Mouse (Mus musculus) cerebellum, adult 11 months (tissue): ENCODE measurements around the gene Ksr2.
A peak's percentile ranks its signal among the peaks of the same experiment; 100 is the strongest.
"Not testable (repeated sequence)": the region's sequence is repeated elsewhere in the genome, so short reads cannot be mapped to it uniquely, and the experiment has no call there.

Experiments
- DNase-seq: peaks from one replicate; pipeline ENCODE4 v3.0.0; 2022

The Ksr2 gene

GRCm38 (mm10) chr5:117546694-117547268 is 133.0 kb downstream of the Ksr2 start:
- no peak for DNase-seq

GRCm38 (mm10) chr5:117550992-117551391 is 137.2 kb downstream of the Ksr2 start:
- DNase-seq = no peak

GRCm38 (mm10) chr5:117552096-117552495 is 138.3 kb downstream of the Ksr2 start:
- no peak for DNase-seq

- DNase-seq = no peak
Measured at GRCm38 (mm10) chr5:117554505-117554904, 140.7 kb downstream of the Ksr2 start.

GRCm38 (mm10) chr5:117556570-117556969 is 142.8 kb downstream of the Ksr2 start:
- DNase-seq = peak; percentile 75

GRCm38 (mm10) chr5:117561080-117561479 is 147.3 kb downstream of the Ksr2 start:
- DNase-seq = no peak

- no peak for DNase-seq
Measured at GRCm38 (mm10) chr5:117566051-117566665, 152.4 kb downstream of the Ksr2 start.

GRCm38 (mm10) chr5:117569190-117569795 is 155.5 kb downstream of the Ksr2 start:
- DNase-seq = peak; percentile 82

GRCm38 (mm10) chr5:117572428-117572827 is 158.6 kb downstream of the Ksr2 start:
- DNase-seq = no peak

- no peak for DNase-seq
Measured at GRCm38 (mm10) chr5:117574894-117575293, 161.1 kb downstream of the Ksr2 start.

GRCm38 (mm10) chr5:117577598-117577997 is 163.8 kb downstream of the Ksr2 start:
- DNase-seq = no peak

GRCm38 (mm10) chr5:117581711-117582110 is 167.9 kb downstream of the Ksr2 start:
- no peak for DNase-seq

- DNase-seq = no peak
Measured at GRCm38 (mm10) chr5:117584428-117584827, 170.6 kb downstream of the Ksr2 start.

GRCm38 (mm10) chr5:117589266-117589665 is 175.5 kb downstream of the Ksr2 start:
- no peak for DNase-seq

- DNase-seq = no peak
Measured at GRCm38 (mm10) chr5:117593273-117593672, 179.5 kb downstream of the Ksr2 start.

GRCm38 (mm10) chr5:117596803-117597202 is 183.0 kb downstream of the Ksr2 start:
- no peak for DNase-seq

- no peak for DNase-seq
Measured at GRCm38 (mm10) chr5:117602026-117602425, 188.2 kb downstream of the Ksr2 start.

- no peak for DNase-seq
Measured at GRCm38 (mm10) chr5:117607761-117608309, 194.0 kb downstream of the Ksr2 start.

- DNase-seq = peak; percentile 34
Measured at GRCm38 (mm10) chr5:117614331-117615024, 200.7 kb downstream of the Ksr2 start.

- no peak for DNase-seq
Measured at GRCm38 (mm10) chr5:117620292-117620691, 206.5 kb downstream of the Ksr2 start.

- DNase-seq = peak; percentile 17
Measured at GRCm38 (mm10) chr5:117622221-117622620, 208.4 kb downstream of the Ksr2 start.

GRCm38 (mm10) chr5:117623206-117623605 is 209.4 kb downstream of the Ksr2 start:
- not testable (repeated sequence) for DNase-seq

GRCm38 (mm10) chr5:117626907-117627306 is 213.1 kb downstream of the Ksr2 start:
- DNase-seq = no peak
